Mouse (Mus musculus) intestine, embryonic 14.5 days (tissue): ENCODE measurements around the gene Foxq1. TPM values are rescaled to one million over a fixed set of nuclear protein-coding genes. Genes with fewer than 3 reads are reported as not detected.

Experiments used
- ATAC-seq: fragments of 200-750 bp; cut with Nextera tagmentation; replicated peaks from 2 replicates; pipeline ENCODE4 v1.8.0; 2017; ENCODE audit warnings: low read depth, moderate number of reproducible peaks, moderate TSS enrichment, moderate library complexity; ENCODE audit not compliant: low FRiP score, low TSS enrichment
- DNase-seq: peaks from one replicate; pipeline ENCODE4 v3.0.0-alpha.2; 2018; ENCODE audit warnings: low spot score
- H3K27ac ChIP-seq: fragments of 300-500 bp; sonication (generic); 2 replicates; pipeline ENCODE4 v1.5.1; 2014; ENCODE audit warnings: low read depth, mild to moderate bottlenecking, control low read depth
- H3K27me3 ChIP-seq: fragments of 300-500 bp; sonication (generic); replicated peaks from 2 replicates; pipeline ENCODE4 v1.6.1; 2014; ENCODE audit warnings: low read length, control low read depth; ENCODE audit not compliant: control insufficient read depth, insufficient read depth
- H3K36me3 ChIP-seq: fragments of 300-500 bp; sonication (generic); 2 replicates; pipeline ENCODE4 v1.6.1; 2014; ENCODE audit warnings: low read length, control low read depth; ENCODE audit not compliant: control insufficient read depth, insufficient read depth
- H3K4me1 ChIP-seq: fragments of 300-500 bp; sonication (generic); replicated peaks from 2 replicates; pipeline ENCODE4 v1.6.1; 2014; ENCODE audit warnings: low read length, control low read depth, mixed read lengths; ENCODE audit not compliant: control insufficient read depth, insufficient read depth
- H3K4me2 ChIP-seq: fragments of 300-500 bp; sonication (generic); 2 replicates; pipeline ENCODE4 v1.6.1; 2014; ENCODE audit warnings: low read length
- H3K4me3 ChIP-seq: fragments of 300-500 bp; sonication (generic); 2 replicates; pipeline ENCODE4 v1.5.1; 2014; ENCODE audit warnings: low read depth, low read length, control low read depth, mixed read lengths
- H3K9ac ChIP-seq: fragments of 300-500 bp; sonication (generic); 2 replicates; pipeline ENCODE4 v1.6.1; 2014; ENCODE audit warnings: mild to moderate bottlenecking, low read length
- H3K9me3 ChIP-seq: fragments of 300-500 bp; sonication (generic); 2 replicates; pipeline ENCODE4 v1.6.1; 2016; ENCODE audit warnings: low read length, control low read depth; ENCODE audit not compliant: control insufficient read depth
- WGBS: fragments of 180-500 bp; shearing (Covaris S2); extraction: QIAGEN DNeasy Blood & Tissue Kit; methylation state at CpG from one replicate; pipeline ENCODE4 v1.1.7; 2014; 5-methylcytosine and 5-hydroxymethylcytosine counted together
- polyA plus RNA-seq: library from polyadenylated mRNA; unstranded; fragments of >200 nt; fragmentation: Nextera tagmentation; extraction: Ambion mirVana; gene quantifications from 2 replicates; pipeline ENCODE4 v1.2.1, GENCODE M21; 2014

Foxq1 gene
- polyA plus RNA-seq, result 1.5 TPM in 2 replicates

DNA sequence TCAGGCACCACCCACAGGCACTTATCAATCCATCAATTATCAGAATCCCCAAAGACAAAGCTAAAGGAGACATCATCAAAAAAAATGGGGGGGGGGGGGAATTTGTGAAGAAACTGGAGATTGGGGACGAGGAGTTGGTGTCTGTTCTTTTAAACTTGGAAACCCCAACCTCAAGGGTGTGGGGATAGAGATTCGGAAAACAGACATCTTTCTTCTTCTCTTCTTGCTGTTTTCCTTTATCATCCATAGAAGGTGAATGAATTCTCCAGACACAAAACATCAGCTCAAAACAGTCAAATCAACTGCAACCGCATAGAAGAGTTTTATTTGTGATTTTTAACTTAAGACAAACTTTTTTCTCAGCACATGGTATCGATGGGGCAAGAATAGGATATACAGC, at the start of gene Foxq1:
Foxq1 (plus strand) TSS at position 301 of the 400 bp plus-strand sequence.
- ATAC-seq, result no peak
- no peak within 1 kb of the TSS for H3K4me3 ChIP-seq
- 89% methylated on average over 4 of the region's 4 CpGs for WGBS

DNA sequence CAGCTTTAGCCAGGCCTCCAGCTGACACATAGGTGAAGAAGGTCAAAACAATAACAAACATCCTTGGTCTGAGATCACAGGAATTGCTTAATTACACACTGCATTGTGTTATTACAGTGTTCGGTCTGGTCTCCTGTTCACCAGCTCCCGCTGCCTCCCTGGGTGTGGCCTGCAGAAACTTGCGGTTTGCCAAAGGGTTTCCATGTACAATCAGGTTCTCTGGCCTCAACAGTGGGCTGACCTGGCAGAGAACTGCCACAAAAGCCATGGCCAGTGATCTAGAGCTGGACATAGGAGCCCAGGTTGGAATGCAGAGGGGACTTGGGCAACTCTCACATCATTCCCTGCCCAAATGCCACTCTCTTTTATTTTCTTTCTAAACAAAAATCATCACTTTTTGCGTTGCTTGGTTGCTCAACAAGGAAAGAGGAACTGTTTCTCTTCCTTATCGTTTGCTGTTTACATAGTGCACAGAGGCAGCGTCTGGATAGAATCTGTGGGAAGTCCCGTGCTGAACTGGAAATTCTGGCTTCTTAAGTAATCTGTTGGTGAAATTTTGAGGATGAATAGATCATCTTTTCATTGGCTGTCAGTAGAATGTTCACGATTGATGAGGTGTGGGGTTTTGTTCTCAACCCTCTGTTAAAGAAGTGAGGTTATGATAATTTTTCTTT, 49.3 kb upstream of the Foxq1 start:
- no peak overlapping the region for H3K27ac ChIP-seq

More for the DNA sequence above, at the start of gene Foxq1:
- peaks cover 60% of the 10 kb centered on the region for H3K27me3 ChIP-seq
- no peaks in the 10 kb centered on the region for H3K36me3 ChIP-seq
- no peak within 1 kb of the TSS for H3K9ac ChIP-seq
- peaks cover 18% of the 10 kb centered on the region for H3K4me1 ChIP-seq
- no peak for DNase-seq
- H3K4me2 ChIP-seq, result peak within 1 kb of the TSS; percentile 100; the same call in 1 of the 2 replicates
- H3K27ac ChIP-seq, result no peak within 1 kb of the TSS
- no peaks in the 10 kb centered on the region for H3K9me3 ChIP-seq

DNA sequence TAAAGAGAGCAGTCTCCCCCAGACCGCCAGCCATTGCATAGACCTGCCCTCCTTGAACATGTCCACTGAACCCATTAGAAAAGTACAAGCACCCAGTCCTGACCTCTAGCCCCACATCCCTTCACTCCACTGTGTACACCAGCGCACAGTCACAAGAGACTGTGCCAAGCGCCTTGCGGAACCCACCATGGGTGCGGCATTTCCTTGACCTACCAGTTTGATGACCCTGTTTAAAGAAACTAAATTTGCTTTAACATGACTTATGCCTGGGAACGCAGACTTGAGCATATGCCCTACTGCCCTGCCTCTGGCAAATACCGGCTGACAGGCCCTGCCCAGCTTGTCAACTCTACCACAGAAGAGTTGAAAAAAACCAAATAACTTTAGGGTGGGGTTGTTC, 40.7 kb upstream of the Foxq1 start:
- Histone ChIP-seq H3K4me3 (no peak overlapping the region), H3K4me1 (no peaks in the 10 kb centered on the region), H3K27me3 (no peaks in the 10 kb centered on the region), H3K9ac (no peak overlapping the region), H3K27ac (no peak overlapping the region), H3K36me3 (no peaks in the 10 kb centered on the region), H3K4me2 (no peak overlapping the region), H3K9me3 (no peaks in the 10 kb centered on the region)
- 84% methylated on average over 7 of the region's 7 CpGs for WGBS
- DNase-seq, result no peak
- no peak for ATAC-seq

More for the DNA sequence above, 49.3 kb upstream of the Foxq1 start:
- DNase-seq, result no peak
- Histone ChIP-seq H3K9me3 (no peaks in the 10 kb centered on the region), H3K9ac (no peak overlapping the region), H3K4me1 (no peaks in the 10 kb centered on the region), H3K36me3 (no peaks in the 10 kb centered on the region), H3K27me3 (no peaks in the 10 kb centered on the region), H3K4me2 (no peak overlapping the region), H3K4me3 (no peak overlapping the region)
- ATAC-seq, result no peak
- 35% methylated on average over 8 of the region's 8 CpGs for WGBS

GRCm38 (mm10) chr13:31518411-31518886, 37.5 kb upstream of the Foxq1 start:
- peak; percentile 58 for DNase-seq
- WGBS, result 59% methylated on average over 10 of the region's 10 CpGs
- no peak overlapping the region for H3K4me2 ChIP-seq

DNA sequence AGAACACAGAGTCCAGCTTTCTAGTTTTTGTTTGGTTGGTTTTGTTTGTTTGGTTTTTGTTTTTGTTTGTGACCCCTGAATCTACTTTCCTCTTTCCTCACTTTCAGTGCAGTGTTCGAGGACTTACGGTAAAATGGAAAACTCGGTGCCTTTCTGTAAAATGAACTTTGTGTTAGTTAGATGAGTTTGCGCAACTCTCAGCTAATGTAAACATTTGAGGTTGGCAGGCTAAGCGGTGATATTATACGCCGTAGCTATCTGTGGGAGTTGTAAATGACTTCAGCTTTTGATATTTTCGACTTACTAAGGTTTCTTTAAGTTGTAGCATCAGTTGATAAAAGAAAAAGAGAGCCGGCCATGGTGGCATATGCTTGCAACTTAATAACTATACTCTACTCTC, 37.0 kb upstream of the Foxq1 start:
- Histone ChIP-seq H3K36me3 (no peaks in the 10 kb centered on the region), H3K9me3 (no peaks in the 10 kb centered on the region), H3K27ac (no peak overlapping the region), H3K4me2 (no peak overlapping the region), H3K4me3 (no peak overlapping the region), H3K4me1 (no peaks in the 10 kb centered on the region), H3K9ac (no peak overlapping the region), H3K27me3 (no peaks in the 10 kb centered on the region)
- DNase-seq, result no peak
- WGBS, result 57% methylated on average over 9 of the region's 9 CpGs
- no peak for ATAC-seq

More at GRCm38 (mm10) chr13:31518411-31518886, 37.5 kb upstream of the Foxq1 start:
- H3K27me3 ChIP-seq, result no peaks in the 10 kb centered on the region
- no peak overlapping the region for H3K4me3 ChIP-seq
- H3K9ac ChIP-seq, result no peak overlapping the region
- no peaks in the 10 kb centered on the region for H3K4me1 ChIP-seq
- no peaks in the 10 kb centered on the region for H3K9me3 ChIP-seq
- H3K27ac ChIP-seq, result peak overlapping the region; percentile 54; the same call in 1 of the 2 replicates
- no peaks in the 10 kb centered on the region for H3K36me3 ChIP-seq
- ATAC-seq, result peak; percentile 71

- ATAC-seq (no peak), DNase-seq (no peak)
- no peaks in the 10 kb centered on the region for H3K9me3 ChIP-seq
- no peak overlapping the region for H3K27ac ChIP-seq
- no peak overlapping the region for H3K4me3 ChIP-seq
- no peaks in the 10 kb centered on the region for H3K36me3 ChIP-seq
- H3K27me3 ChIP-seq, result no peaks in the 10 kb centered on the region
- H3K9ac ChIP-seq, result no peak overlapping the region
- WGBS, result 83% methylated on average over 4 of the region's 4 CpGs
- H3K4me1 ChIP-seq, result no peaks in the 10 kb centered on the region
- no peak overlapping the region for H3K4me2 ChIP-seq
Measured at GRCm38 (mm10) chr13:31524976-31525375, 31.0 kb upstream of the Foxq1 start.

DNA sequence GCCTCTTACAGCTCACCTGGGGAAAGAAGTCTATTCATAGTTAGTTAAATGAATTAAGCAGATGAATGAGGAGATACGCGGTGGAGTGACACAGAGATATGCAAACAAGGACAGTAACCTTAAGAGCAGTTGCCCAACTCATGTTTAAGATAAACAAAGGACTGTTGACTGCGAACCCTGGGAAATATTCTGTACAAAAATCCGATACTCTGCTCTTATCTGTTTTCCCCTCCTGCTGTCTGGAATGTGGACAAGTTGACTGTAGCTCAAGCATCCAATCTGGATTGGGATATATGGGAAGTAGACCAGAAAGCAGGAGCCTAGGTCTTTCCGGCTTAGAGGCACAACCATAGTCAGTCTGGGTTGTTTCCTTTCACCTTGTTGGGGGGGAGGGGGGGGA, 24.7 kb upstream of the Foxq1 start:
- 70% methylated on average over 5 of the region's 5 CpGs for WGBS
- Histone ChIP-seq H3K27ac (no peak overlapping the region), H3K9me3 (no peaks in the 10 kb centered on the region), H3K9ac (no peak overlapping the region), H3K36me3 (no peaks in the 10 kb centered on the region), H3K4me3 (no peak overlapping the region), H3K4me1 (no peaks in the 10 kb centered on the region), H3K27me3 (no peaks in the 10 kb centered on the region), H3K4me2 (no peak overlapping the region)
- ATAC-seq, result no peak
- no peak for DNase-seq

GRCm38 (mm10) chr13:31531651-31532061, 24.3 kb upstream of the Foxq1 start:
- DNase-seq, result no peak
- Histone ChIP-seq H3K9ac (no peak overlapping the region), H3K27me3 (no peaks in the 10 kb centered on the region), H3K4me3 (no peak overlapping the region), H3K4me2 (no peak overlapping the region), H3K9me3 (no peaks in the 10 kb centered on the region), H3K36me3 (no peaks in the 10 kb centered on the region), H3K4me1 (no peaks in the 10 kb centered on the region), H3K27ac (no peak overlapping the region)
- WGBS, result 33% methylated on average over 8 of the region's 8 CpGs
- no peak for ATAC-seq

- H3K4me1 ChIP-seq, result no peaks in the 10 kb centered on the region
- H3K27ac ChIP-seq, result no peak overlapping the region
- H3K4me2 ChIP-seq, result no peak overlapping the region
- H3K4me3 ChIP-seq, result no peak overlapping the region
- H3K36me3 ChIP-seq, result no peaks in the 10 kb centered on the region
- H3K9ac ChIP-seq, result no peak overlapping the region
- WGBS, result 83% methylated on average over 4 of the region's 4 CpGs
- no peaks in the 10 kb centered on the region for H3K27me3 ChIP-seq
- DNase-seq (no peak), ATAC-seq (no peak)
- no peaks in the 10 kb centered on the region for H3K9me3 ChIP-seq
Measured at GRCm38 (mm10) chr13:31534726-31535125, 21.2 kb upstream of the Foxq1 start.
